Mouse (Mus musculus): ENCODE results near the gene Etv3.
"Not testable (repeated sequence)": the region's sequence is repeated elsewhere in the genome, so short reads cannot be mapped to it uniquely, and the experiment has no call there.

Etv3 gene

DNA sequence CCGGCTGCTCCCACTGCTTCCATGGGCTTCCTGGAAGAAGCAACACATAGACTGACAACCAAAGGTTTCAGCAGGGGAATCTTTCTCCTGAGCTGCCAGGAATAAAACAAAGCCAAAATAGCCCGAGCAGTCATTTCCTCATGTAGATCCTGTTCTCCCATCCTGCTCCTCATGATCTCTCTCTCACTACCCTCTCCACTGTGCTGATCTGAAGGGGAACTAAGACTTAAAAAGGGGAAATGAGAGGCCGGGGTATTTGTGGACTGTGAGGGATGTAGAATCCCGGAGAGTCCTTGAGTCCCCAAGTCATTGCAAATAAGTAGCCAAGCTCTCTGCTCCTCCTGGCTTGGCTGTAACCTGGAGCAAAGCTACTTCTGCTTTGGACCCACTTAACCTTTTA is 4.1 kb upstream of the Etv3 start:
- DNase-seq, result no peak

DNA sequence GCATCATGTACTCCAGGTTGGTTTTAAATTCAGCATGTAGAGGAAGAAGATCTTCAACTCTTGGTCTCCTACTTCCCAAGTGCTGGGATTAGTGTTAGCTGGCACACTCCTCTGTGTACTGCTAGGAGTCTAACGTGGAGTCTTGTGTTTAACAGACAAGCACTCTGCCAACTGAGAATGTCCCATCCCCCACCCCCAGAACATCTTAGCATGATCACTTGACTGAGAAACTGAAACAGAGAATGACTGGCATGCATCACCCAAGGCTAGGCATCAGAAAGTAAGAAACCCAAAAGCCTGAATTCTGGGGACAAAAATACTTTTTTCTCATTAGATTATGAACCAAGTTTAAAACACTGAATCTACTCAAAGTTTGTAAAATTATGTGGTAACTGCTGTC is 3.4 kb upstream of the Etv3 start:
- DNase-seq, result no peak

DNA sequence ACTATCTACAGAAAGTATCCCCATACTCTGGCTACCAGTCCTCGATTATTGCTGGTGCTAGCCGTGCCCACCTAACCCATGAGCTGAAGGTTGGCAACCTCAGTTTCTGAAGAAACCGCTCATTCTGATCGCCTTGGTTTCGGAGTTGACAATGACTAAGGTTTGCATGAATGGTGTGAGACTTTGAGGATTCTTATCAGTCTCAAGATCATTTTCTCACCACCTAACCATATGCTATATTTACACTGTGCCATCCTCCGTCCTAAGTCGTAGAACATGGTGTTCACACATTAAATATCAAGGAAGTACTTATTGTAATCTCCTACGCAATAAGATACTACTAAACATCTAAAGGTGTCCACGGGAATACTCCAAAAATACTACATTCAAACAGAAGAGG is 1.5 kb upstream of the Etv3 start:
- no peak for DNase-seq

DNA sequence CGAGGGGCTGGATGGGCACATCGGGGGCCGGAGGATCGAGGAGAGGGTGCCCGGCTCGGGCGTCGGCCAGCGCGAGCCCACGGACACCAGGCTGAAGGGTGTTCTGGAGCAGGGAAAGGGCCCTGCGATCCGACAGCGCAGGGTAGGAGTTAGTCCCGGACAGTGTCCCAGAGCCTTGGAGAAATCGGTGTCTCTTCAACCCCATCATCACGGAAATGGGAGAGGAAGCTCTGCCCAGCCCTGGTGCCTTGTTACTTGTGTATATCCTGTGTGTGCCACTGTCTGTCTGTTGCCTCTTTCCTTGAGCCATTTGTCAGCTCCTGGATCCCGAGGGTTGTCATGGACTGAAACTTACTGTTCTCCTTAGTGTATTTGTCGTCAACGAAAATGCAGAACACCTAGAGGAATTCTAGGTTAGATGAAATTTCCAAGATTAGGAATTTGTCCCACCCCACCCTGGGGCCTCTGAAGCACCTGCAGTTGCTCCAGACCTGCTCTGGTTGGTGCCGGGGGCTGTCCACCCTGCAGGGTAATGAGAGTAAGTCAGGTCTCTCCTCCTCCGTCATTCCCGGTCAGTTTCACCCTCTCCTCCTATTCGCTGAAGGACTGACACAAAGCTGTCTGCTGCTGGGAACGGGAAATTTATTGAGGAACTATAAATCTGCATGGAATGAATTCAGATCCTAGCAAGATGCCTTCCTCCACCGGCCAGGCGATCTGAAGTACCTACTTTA is 797 bp downstream of the Etv3 start:
- peak; percentile 13 to 35 for DNase-seq

DNA sequence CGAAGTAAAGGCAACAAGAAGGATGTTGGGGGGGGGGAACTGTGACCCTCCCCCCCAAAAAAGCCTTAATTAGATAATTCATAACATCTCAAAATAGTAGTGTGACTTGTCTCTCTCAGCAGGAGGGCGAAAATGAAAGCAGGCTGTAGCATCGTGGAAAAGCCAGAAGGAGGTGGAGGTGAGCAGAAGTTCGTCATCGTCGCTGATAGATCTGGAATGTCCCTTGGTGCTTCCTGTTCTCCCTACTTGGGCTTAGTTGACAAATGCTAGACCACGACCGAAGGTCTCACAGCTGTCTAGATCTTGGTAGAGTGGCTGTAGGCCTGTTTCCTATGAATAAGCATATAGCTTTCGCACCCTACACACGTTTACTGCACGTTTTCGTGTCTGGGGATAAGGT is 1.9 kb downstream of the Etv3 start:
- DNase-seq, result no peak

DNA sequence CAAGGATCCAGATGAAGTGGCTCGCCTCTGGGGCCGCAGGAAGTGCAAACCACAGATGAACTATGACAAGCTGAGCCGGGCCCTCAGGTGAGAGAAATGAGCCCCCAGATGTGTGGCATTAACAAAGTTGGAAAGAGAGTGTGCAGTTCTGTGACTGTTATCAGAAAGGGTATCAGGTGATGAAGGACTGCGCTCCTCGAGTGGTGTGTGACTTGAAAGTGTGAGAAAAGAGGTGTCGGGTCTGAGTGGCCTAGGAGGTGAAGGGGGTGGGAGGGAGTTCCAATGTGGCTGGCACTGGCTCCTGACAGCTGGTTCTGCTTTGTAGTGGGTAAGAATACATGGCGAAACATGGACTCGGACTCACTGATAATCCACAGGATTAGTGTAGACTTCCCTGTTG is 2.8 kb downstream of the Etv3 start:
- DNase-seq, result no peak

DNA sequence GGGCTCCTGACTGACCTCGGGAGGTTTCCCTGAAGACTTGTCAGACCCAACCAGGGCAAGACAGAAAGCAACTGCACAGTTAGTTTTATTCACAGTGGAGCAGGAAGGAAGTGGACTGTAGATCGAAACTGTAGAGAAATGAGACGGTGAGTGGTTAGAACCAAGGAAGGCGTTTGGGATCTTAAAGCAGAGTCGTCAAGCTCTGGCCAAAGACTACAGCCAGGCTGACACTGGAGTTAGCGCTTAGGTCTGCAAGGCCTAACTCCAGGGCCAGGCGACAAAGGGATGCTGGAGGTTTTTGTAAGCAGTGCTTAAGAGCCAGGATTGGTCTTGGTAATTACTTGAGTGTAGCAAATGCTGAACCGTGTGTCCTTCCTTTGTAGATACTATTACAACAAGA is 3.6 kb downstream of the Etv3 start:
- no peak for DNase-seq

DNA sequence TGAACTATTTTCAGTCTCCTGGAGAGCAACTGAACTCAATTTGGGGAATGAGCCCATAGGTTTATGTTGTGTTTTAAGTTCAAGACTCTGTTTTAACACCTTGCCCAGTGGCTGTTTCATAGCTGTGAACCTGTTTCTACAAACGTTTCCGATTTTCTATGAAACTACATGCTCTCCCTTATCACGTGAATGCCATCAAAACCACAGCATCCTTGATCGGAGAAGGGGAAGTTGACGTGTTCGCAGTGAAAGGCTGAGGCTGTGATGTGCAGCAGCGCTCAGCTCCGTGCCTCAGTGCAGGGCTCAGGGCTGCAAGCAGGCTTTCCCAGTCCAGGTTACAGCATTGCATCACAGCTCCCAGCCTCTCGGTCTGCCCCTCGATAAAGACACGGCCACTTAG is 4.4 kb downstream of the Etv3 start:
- peak in 1 of 2 experiments; percentile 18 for DNase-seq

DNA sequence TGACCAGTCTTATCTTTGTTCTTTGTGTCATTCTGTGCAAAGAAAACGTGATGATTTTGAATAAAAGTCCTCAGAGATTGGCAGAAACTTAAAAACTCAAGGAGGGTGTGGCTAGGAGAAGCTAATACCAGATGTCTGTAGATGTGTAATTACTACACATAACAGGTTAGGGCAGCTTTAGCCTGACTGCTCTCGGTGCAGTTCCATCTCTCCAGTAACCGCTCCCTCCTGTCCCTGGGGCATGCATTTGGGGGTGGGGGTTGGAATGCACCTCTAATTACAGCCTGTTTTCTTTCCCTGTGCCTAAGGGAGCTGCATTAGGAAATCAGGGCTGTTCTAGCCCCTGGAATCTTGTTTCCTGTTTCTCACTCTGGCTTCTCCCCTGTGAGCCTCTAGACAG is 5.0 kb downstream of the Etv3 start:
- no peak for DNase-seq

DNA sequence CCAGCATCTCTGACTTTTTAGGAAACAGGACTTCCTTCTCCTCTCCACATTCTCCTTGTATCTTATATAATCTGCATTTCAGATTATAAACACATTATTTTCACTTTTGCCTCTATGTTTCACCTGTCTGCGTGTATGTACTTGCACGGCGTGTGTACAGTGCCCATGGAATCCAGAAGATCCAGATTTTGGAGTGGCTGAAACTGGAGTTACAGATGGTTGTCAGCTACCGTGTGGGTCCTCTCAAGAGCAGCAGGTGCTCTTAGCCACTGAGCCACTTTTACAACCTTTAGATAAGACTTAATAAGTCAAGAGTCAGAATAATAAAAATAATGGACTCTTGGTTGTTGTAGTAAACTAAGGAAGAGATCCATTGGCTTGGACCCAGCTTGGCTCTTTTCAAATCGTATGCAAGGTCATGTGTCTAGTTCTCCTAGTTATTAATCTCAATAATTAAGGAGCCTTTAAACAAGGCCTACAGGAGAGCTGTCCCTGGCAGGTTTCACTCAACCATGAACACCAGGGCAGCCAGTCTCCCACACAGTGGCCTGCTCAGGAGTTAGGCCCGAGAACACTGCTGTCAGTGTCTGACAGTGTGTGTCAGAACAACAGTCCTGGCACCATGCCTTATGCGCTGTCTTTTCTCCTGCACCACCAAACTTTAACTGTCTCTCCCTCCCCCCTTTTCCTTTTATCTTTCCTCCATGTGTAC is 8.6 kb downstream of the Etv3 start:
- peak in 1 of 2 experiments; percentile 32 for DNase-seq

DNA sequence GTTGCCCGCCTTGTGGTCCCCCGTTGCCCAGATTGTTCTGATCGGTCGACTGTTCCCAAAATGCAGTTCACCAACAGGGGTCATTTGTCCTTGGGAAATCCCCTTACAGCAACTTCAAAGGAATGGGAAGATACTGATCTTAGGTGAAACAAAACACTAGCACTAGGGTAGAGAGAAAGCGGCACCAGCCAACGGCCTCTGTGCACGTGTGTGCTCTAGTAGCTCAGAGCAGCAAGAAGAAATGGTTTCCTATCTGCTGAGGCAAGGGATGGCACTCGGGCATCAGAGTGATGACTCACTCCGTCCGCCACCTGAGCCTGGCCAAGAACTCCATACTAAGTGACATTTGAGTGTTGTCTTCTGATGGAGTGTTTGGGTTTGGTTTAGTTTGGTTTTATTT is 12.8 kb downstream of the Etv3 start:
- no peak for DNase-seq

DNA sequence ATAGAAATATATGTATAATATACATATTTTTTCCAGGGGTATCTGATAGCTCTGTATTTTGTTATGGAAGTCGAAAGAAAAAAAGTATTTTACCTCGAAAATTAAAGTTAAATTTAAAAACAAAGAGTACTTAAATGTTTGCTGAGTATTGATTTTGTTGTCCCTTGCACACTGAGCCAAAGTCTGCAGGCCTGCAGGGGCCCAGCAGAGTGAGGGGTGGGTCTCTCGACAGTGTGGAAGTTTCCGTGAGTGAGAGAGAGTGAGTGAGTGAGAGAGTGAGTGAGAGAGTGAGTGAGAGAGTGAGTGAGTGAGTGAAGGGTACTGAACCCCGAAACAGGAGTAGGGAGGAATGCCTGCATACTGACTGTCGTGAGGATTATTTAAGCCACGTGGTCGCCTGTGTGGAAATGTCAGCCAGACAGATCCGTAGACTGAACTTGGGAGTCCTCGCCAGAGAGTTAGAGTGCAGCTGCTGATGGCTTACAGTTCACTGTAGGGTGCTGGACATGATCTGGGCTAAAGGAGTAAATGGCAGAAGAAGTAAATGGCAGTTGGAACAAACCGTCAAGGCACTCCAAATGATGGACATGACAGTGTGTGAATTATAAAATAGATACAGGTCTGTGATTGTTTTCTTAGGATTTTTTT is 14.9 kb downstream of the Etv3 start:
- no peak for DNase-seq

DNA sequence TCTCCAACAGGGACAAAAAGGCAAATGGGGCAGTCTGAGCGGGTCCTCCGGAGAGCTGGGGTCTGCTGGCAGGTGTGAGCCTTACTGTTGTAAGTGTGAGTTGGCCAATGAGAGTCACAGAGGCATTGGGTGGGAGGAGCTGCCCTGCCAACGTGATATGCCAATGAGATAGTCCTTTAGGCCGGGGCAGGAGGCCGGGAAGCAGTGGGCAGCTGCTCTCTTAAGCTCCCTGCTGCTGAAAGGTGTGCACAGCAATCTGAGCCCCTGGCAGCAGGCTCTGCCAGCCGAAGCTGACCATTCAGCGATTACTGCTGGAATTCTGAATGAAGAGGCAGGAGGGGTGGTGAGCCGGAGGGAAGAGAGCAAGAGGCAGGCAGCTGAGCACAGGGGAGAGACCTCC is 15.5 kb downstream of the Etv3 start:
- no peak for DNase-seq

DNA sequence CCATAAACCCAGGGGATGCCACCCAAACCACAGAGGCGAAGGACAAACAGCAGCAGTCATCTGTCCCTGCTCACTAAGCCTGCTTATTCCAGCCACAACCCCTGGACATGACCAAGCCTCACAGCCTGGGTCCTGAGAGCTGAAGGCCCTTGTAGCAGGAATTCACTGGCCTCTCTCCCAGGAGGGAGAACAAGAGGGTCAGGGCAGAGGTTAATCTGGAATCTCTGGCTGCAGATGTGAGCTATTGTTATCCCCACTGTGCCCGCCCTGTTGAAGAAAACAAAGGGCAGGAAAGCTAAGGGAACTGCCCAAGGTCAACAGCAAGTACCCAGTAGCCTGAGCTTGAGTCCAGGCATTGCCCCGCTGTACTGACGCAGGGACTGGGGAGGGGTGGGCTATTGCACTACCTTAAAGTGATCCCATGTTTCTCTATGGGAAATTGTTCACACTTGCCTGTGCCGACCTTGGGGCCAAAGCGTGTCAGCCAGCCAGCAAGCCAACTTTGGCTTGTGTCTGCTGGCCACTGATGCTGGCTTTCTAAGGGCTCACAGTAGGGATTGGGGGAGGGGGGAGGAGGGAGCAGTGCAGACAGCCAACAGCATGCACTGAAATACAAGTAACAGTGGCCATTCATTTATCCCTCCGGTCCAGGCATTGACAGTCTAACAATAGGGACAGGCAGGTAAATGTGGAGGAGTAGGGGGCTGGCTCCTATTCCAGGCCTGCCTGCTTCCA is 17.4 kb downstream of the Etv3 start:
- DNase-seq, result no peak

DNA sequence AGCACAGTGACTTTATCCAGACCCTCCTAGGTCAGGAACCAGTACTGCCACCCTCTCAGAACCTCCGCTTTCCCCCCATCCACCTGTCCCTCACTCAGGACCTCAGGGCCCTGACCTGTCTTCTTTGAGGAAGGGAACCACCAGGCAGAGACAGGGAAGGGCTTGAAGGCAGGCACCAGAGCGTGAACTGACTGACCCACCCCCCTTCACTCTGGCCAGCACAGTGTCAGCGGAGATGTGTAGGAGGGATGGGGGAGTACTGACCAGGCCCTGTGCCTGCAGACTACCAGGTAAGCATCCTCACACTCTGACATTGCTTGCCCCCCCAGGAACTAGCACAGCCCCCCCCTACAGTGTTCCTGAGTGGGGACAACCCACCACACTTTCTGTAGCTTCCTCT is 20.3 kb downstream of the Etv3 start:
- no peak for DNase-seq

DNA sequence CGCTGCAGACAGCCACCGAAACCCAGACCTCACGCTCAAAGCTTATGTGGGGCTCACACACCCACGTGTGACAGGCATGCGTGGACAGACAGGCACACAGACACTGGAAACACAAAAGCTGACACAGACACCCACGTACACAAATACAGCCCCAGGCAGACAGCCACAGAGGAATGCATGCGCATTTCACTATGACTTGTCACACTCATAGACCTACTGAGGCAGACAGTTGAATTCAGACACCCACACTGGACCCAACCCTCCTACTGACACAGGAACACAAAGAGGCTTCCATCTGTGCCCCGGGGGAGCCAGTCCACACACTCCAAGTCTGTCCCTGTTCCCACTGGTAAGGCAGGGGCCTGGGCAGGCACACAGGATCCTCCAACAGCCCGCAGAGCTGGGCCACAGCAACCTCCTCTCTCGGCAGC is 21.1 kb downstream of the Etv3 start:
- DNase-seq, result no peak

DNA sequence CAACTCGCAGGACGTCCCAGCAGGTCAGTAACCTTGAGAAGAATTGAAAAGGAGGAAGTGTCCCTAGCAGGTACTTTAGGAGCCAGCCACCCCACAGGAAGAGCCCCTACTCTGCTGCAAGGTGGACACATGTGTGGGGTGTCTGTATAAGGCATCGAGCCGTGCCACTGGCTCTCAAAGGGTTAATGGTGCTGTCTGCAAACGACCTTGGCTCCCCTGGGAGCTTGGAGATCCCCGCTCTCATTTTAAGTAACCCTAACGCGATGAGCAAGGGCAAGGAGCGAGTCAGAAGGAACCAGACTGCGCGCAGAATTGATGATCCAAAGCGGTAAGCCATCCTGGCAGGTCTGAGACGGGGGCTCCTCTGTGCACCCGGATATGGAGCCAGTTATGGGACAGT is 24.7 kb downstream of the Etv3 start:
- no peak for DNase-seq

DNA sequence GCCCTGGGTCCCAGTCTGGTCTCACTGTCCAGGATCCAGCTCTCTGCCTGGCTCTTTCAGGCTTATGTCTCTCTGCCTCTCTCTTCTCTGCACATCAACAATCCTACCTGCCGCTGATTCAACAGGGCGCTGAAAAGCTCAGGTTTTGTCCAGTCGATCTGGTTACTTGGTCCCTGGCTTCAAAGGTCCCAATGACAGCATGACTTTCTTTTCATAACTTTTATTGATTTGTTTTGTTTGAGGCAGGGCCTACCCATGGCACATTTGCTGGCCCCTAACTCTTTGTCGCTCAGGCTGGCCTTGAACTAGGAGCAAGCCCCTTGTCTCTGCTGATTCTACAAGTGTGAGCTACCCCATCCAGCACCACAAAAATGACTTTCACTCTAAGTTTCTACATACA is 27.1 kb downstream of the Etv3 start:
- no peak for DNase-seq

DNA sequence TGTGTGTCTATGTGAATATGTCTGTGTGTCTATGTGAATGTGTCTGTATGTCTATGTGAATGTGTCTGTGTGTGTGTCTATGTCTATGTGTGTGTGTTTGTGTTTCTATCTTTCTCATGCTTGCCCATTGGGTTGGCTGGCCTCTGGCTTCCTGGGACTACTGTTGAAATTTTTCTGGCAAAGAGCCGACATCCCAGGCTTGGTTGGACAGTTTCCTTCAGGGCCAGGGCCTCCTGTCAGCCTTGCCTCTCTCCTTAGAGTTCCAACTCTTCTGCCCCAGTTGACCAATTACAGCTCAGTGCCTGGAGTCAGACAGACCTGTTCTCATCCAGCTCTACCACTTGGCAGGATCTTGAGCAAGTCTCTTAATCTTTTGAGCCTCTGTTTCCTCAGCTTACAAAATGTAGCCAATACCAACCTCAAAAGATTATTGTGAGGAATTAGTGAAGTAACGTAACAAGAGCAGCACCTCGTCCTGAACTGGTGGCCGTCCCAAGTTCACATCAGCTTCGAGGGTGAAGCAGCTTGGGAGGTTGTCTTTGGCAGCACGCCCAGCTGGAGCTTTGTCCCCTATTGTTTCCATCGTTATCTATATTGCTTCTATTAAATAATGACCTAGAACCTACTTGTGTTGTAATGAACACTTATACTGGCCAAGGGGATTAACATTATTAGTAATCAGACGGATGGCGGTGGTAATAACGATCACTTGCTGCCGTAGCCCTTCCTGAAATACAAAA is 28.2 kb downstream of the Etv3 start:
- DNase-seq, result peak in 1 of 2 experiments; percentile 36

DNA sequence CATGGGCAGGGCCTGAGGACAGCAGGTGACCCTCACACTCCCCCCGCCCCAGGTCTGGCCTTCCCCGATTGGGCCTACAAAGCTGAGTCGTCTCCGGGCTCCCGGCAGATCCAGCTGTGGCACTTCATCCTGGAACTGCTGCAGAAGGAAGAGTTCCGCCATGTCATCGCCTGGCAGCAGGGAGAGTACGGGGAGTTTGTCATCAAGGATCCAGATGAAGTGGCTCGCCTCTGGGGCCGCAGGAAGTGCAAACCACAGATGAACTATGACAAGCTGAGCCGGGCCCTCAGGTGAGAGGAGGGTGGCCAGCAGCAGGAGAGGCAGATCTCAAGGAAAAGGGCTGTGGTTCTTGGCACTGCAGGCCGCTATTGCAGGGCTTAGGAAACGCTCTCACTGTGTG is 29.7 kb downstream of the Etv3 start:
- DNase-seq, result not testable (repeated sequence)

DNA sequence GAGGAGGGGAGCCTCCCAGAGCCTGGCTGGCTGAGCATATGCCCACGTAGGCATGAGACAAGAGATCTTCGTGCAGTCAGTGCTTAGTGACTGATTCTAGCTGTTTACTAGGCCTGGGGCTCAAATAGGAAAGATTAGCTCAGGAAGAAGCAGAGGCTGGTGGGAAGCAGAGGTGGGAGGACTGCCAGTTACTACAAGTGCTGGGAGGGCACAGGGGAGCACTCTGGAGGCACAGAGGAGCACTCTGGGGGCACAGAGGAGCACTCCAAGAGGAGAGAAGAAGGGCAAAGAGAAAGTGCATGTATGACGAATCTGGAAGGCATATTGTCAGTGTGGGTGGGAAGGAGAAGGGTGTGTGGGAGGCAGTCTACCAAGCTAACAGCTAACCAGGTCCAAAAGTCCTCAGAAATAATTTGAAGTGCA is 30.9 kb downstream of the Etv3 start:
- no peak for DNase-seq

DNA sequence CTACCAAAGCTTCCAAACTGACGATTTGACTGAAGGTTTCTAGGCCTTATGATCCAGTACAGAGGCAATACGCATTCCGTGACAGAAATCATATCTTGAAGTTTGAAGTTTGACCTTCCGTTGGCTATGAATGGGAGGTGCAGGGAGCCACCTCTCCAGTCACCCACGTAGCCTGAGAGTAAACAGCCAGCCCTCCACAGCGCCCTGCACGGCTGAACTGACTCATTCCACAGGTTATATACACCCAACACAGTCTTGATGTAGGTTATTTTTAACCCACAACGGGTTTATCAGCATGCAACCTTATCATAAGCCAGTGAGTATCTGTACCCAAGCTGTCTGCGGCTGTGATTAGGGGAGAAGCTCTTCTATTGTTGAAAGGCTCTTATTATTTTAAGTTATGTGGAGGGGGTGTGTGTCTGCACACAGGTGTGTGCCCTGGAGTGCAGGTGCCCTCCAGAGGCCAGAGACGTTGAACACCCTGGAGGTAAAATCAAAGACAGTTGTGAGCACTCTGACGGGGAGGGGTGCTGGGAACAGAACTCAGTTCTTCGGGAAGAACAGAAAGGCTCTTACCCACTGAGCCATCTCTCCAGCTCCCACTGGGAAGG is 31.6 kb downstream of the Etv3 start:
- DNase-seq, result no peak

Data from lung, adult 18-20 months (tissue).